Mouse (Mus musculus) c-Kit-positive CD71-negative TER-119-negative erythroid progenitor cells, embryonic 14.5 days (primary cell): ENCODE measurements at regions not wholly inside any gene's neighbourhood (a gene's known extent, or its start where the extent isn't known, plus 50 kb on each side); places are given as distances from the start of the nearest gene placed in this dataset.
"Not testable (repeated sequence)": the region's sequence is repeated elsewhere in the genome, so short reads cannot be mapped to it uniquely, and the experiment has no call there.

Experiments
- DNase-seq: peaks from one replicate; pipeline ENCODE4 v3.0.0-alpha.2; 2013; ENCODE audit warnings: low read depth

DNA sequence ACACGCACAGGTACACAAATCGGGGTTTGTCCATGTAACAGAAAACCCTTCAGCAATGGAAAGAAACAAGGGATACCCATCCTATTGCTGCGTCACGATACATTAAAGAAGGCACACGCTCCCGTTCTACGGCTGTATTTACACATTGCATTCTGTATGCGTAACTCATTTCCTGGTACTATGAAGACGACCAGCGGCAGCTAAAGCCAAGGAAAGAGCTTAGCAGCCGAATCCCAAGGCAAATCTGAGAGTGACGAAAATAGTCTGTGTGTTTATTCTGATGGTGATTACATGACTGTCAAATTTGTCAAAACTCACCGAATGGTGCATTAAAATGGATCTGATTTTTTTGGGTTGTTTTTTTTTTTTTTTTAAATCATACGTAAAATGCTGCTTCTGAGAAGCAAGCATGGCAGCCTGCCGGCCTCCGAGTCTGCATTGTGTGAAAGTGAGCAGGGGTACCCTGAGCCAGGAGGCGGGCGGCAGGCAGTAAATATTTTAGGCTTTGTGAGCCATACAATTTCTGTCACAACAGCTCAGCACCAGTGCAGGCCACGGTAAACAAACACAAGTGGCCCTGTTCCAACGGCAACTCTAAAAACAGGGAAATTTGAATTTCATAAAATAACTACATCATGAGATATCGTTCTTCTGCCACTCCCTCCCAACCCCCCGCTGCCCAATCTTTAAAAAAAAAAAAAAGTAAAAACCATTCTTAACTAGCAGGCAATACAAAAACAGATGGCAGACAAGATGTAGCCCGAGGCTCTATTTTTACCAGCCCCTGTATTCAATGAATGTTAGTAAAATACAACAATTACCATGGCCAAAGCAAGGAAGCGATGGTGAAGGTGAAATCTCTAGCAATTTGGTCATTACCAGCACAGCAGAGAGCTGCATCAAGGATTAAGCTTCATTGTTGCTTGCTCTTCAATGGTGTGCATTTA, 164.2 kb upstream of the Kit start:
- no peak for DNase-seq

- not testable (repeated sequence) for DNase-seq
Observed at GRCm38 (mm10) chr5:75419282-75419681, 155.4 kb upstream of the Kit start.

DNA sequence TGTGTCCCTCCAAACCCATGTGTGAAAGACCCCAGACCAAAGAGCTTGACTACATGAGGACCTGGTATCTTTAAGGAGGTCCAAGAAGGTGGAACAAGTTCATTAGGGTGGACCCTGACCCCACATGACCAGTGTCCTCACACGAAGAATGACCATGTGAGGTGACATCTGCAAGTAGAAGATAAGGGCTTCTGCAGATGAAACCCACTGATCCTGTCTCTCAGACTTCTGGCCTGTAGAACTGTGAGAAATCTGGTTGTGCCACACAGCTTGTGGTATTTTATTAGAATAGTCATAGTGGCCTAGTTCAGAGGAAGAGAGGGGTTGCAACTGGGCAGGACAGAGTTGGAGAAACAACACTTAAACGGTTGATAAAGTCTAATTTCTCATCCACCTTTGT, 141.8 kb upstream of the Kit start:
- no peak for DNase-seq

- DNase-seq, result no peak
Observed at GRCm38 (mm10) chr5:75437924-75438323, 136.8 kb upstream of the Kit start.

GRCm38 (mm10) chr5:75444024-75444604, 130.6 kb upstream of the Kit start:
- no peak for DNase-seq

DNA sequence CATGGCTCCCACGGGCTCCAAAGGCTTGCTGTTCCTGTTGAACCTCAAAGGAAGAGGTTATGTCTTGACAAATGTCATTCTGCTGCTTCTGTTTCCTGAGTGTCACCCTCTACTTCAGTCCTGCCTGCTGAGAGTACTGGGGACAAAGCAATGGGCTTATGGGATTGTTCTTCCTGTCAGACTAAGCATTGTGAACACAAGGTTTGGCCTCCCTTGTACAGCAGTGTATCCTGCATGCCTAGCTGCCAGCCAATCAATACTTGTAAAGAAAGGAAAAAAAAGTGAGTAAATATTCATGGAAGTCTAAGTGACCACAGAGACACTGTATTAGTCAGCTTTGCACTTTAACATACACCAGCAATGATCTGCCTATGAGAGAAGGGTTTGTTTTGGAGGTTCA, 128.3 kb upstream of the Kit start:
- no peak for DNase-seq

- DNase-seq, result no peak
Observed at GRCm38 (mm10) chr5:75449913-75450525, 124.7 kb upstream of the Kit start.

GRCm38 (mm10) chr5:75450564-75450963, 124.2 kb upstream of the Kit start:
- DNase-seq, result no peak

GRCm38 (mm10) chr5:75451081-75451480, 123.6 kb upstream of the Kit start:
- no peak for DNase-seq

GRCm38 (mm10) chr5:75451693-75452092, 123.0 kb upstream of the Kit start:
- DNase-seq, result no peak

DNA sequence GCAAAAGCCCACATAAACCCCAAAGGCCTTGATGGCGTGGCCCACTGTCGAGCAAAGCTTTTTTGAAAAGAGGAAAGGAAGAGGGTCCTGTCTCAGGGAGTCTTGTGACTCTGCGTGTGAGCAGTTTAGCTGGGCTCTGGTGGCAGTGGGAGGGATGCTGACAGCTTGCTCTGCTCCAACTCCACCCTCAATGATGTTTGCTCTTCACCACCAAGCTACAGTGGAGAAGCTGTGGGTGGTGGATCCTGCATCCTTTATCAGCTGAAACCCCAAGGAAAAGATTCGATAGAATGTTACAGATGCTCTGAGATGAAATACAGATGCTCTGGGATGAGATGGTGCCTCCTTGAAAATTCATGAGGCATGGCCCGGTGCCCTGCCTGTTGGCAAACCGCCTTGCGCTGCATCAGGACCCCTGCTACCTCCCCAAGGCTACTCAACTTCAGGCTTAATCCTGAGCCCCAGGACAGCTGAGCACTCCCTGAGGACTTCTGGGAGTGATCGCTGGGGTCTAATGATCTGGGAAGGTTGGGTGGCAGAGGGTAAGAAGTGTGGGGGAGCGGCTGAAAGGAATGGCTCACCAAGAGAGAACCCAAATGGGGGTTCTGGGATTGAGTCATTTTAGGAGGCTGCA, 120.8 kb upstream of the Kit start:
- DNase-seq, result no peak

DNA sequence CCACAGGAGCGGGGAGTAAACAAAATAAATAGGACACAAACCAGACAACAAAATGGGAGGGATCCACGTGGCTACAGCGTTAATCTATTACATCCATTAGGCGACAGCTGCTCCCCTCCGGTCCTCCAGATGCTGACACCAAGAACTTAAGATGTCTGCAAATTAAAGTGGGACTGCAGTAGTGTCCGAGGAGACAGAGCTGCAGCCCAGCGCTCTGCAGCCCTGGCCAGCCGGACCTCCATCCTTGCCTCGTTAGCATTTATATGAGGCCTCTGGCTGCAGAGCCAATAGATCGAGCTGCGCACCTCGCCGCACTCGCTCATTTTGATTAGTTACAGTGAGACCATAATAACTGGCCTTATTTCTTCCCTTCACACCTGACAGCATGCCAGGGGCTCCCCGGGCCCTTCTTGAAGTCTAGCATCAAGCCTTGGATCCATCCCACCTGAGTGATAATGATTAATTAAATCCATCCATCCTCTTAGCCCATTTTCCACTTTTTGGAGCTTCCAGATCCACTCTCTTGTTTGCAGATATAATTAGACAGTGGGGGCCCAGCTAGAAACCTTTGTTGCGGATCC, 119.7 kb upstream of the Kit start:
- no peak for DNase-seq

DNA sequence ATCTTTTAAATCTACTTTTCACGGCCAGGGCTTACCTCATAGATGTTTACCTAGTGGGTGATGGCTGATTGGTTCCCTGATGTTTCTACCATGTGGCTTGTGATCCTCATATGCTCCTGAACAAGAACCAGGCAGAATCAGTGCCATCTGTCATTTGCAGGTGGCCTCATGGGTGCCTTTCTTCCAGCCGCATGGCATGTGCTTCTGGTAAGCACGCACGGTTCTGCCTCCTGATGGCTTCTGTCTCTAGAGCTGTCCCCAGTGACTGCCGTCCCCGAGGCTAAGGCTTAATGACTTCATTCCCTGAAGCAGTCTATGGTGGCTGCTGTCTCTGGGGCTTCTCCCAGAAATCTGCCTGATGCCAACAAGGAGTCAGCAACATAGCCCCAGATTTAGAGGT, 117.3 kb upstream of the Kit start:
- DNase-seq, result no peak

DNA sequence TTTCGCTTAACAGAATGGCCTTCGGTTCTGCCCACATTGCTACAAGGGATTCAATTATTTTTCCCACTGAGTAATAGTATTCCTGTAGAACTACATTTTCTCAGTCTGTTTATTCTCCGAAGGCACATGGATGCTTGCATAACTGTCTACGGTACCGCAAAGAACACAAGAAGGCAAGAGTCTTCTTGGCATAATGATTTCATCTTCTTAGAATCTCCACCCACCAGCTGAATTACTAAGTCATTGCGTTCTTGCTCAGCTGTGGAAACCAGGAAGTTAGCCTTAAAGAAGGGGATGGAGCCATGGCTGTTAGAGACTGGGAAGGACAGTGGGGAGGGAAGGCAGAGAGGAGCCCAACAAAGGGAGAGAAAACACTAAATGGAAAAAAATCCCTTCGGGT, 116.4 kb upstream of the Kit start:
- DNase-seq, result no peak

DNA sequence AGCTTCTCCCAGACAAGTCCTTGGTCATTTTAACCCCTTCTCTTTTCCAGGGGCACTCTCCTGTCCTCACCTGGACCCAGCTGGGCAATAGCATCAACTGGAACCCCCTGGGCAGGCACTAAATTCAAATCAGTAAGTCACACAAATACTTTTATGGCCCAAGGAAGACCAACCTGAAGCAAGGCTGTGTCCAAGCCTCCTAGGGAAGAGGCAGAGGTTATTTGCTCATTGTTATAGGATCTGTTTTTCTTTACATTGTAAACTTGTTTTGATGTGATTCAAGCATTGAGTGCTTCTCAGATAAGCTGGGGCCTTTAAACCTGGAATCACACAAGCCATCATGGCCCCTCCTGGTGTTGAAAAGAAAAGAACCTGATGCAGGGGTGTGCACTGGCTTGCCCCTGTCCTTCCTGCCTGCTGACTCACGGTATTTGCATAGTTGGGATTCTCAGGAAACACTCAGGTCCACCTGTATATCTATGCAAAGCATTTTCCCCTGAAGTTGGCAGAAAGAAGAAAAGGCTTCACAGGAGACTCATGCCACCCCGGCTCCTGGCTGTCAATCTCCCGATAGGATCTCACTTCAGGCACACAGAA, 114.9 kb upstream of the Kit start:
- DNase-seq, result no peak

DNA sequence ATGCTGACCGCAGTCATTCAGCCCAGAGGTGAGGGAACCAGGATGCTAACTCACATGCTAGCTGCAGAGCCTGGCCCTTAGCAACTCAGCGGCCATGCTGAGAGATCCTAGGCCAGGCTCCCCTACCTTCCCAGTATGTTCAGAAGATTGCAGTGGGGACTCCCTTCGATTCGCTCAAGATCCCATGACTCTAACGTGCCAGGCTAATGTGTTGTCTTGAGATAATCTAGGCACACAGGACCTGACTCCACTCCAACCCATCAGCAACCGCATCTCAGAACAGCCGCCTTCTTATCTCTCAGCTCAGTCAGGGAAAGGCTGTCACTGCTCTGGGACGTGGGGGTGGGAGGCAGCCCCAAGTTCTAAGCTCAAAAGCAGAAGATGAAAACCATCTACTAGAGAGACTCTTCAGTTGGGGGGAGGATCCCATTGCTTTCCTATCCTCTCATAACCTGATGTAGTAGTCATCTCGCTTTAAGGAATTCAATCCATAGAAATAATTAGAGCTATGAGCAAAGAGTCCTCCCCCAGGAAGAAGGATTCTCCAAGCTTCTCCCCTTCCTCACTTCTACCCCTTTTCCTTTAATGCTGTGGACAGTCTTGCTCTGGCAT, 114.2 kb upstream of the Kit start:
- DNase-seq, result peak; percentile 33

DNA sequence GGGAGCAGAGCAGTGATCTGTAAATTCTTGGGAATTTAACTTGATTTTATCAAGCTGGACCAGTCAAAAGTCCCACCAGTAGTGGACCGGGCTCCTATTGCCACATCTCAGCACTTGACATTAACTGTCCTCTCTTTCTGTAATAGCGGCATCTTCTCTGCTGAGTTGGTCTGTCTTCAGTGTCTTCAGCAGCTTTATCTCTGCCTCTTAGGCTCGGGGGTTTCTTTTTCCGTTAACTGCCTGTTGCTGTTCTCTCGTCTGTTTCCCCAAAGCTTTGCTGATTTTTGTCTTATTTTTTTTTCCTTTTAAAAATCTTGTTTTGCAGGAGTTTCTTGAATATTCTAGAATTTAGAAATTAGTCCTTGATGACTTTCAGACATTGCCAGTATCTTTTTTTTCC, 113.3 kb upstream of the Kit start:
- DNase-seq, result no peak

DNA sequence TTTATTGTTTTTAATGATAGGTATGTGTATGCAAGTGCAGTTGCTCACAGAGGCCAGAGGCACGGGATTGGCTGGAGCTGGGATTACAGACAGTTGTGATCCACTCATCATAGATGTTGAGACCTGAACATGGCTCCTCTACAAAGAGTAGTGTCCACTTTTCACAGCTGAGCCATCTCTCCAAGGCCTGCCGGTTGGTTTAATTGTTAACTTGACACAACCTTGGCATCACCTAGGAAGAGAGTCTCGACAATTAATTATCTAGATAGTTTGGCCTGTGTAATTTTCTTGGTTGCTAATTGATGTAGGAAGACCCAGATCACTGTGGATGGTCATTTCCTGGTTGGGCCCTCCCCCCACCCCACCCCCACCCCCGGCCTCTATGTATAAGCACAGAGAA, 111.1 kb upstream of the Kit start:
- DNase-seq, result no peak

GRCm38 (mm10) chr5:75465701-75466100, 109.0 kb upstream of the Kit start:
- no peak for DNase-seq

DNA sequence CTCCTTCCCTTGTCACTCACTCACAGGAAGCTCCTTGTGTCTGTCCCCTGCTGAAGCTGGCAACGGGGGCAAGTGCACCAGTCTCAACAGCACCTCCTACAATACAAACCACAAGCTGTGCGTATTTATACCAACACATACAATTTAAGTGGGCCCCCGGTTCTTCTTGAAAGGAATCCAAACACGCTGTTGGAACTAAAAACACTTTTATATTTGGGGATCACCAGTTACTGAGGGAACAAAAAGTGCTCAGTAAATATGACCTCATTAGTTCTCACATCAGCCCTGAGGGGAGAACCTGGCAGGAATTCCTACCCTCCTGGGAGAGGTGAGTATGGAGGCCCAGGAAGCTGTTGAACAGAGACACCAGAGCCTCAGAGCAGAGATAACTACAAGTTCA, 107.8 kb upstream of the Kit start:
- DNase-seq, result no peak

- DNase-seq, result no peak
Observed at GRCm38 (mm10) chr5:75467916-75468315, 106.8 kb upstream of the Kit start.

DNA sequence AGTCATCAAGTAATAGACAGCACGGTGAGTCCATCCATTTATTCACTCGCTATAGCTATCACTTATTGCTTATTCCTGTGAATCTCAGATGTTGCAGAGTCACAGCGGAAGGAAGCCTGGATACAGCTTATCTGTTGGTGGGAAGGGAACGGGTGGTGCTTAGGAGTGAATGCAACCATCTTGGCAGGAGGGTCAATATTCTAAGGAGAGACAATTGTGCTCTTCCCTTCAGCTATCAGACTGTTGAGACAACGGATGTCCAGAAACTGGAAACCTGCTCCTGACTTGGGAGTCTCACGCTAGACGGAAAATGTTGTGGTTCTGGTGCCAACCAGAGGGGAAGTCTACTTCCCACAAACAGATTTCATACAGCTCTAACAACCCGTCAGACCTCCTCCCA, 103.7 kb upstream of the Kit start:
- no peak for DNase-seq
